Mouse (Mus musculus) layer of hippocampus, postnatal 25 days (tissue): ENCODE results near the gene Arhgef40. TPM values are rescaled to one million over a fixed set of nuclear protein-coding genes. Genes with fewer than 3 reads are reported as not detected.
"Not testable (repeated sequence)": the region's sequence is repeated elsewhere in the genome, so short reads cannot be mapped to it uniquely, and the experiment has no call there.

Experiments used
- DNase-seq, 2 experiments: peaks; one replicate each; pipeline ENCODE4 v3.0.0; 2022; ENCODE audit warnings: mixed read lengths in 2 of 2, low spot score in 1 of 2; ENCODE audit errors: extremely low spot score in 1 of 2
- total RNA-seq, 2 experiments: library from RNA; stranded (reverse); gene quantifications; 2 replicates each; pipeline ENCODE4 v1.2.3; 2021

Arhgef40 gene
- total RNA-seq, 2 experiments from 2014 or later: 27.1 to 40.5 TPM

DNA sequence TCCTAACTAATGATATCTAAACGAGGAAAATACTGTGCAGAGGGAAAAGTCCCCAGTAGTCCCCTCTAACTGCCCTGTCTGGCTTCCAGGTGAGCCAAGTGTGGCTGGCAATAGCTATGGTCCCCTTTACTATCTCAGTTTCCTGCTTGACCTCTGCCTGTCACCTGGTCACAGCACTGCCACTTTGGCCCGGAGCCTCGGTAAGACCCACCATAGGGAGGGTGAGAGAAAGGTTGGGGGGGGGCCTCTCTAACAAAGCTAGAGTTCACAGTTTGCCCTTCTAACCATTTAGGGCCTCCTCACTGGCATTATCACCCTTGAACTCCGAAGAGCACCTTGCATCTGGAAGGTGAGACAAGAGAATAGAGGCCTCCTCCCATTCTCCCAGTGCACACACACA, 33.1 kb downstream of the Arhgef40 start:
- no peak for DNase-seq

DNA sequence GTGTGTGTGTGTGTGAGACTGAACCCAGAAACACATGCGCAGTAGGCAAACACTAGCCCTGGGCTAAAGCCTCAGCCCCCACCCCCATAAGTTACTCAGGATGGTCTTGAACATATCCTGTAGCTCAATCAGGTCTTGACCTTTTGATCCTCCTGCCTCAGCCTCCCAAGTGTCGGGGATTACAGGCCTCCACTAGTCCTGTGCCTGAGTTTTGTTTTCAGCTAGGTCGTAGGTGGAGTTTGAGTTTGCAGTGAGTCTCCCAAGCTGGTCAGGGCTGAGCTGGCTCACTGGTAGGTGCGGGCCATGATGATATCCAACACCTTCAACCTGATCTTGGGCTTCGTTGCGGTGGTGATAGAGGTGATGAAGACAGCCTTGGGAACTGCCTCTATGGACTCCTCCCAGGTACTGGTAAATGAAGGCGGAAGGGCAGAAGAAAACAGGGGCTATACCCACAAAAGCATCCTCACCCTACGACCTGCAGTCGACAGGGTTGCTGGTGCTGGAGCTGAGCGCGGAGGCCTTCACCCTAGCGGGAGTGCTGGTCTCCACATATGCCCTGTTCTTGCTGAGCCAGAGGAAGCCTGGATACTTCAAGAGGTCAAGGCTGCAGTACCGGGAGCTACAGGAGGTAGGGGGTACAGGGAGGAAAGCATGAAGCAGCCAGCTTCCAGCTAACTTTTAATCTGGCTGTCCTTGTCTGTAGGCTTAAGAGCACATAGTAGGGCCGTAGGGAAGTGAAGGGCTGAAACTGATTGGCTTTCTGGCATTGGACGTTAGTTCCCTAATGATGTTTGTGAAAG, 33.9 kb downstream of the Arhgef40 start:
- DNase-seq: no peak

DNA sequence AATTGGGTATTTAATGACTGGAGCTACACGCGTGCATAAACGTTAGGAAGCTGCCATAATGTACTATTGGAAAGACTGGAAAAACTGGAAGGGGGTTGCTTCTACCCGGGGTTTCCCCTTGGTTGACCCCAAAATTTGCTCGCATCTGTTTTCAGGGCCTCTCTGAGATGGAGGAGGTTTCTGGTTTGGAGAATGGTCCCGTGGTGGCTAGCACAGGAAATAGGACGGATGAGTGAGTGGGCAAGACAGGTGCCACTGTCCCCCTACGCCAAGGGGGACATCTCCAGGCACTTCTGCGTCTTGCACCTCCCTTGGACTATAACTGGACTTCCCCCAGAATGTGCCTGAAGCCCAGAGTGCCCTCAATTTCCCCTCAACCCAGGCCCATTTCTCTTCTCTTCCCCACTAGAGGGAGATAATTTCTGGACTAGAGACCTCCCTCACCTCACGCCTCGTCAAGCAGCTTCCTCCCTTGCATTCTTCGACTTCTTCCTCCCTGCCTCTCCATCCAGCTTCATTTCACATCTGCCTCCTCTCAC, 34.6 kb downstream of the Arhgef40 start:
- DNase-seq: no peak

DNA sequence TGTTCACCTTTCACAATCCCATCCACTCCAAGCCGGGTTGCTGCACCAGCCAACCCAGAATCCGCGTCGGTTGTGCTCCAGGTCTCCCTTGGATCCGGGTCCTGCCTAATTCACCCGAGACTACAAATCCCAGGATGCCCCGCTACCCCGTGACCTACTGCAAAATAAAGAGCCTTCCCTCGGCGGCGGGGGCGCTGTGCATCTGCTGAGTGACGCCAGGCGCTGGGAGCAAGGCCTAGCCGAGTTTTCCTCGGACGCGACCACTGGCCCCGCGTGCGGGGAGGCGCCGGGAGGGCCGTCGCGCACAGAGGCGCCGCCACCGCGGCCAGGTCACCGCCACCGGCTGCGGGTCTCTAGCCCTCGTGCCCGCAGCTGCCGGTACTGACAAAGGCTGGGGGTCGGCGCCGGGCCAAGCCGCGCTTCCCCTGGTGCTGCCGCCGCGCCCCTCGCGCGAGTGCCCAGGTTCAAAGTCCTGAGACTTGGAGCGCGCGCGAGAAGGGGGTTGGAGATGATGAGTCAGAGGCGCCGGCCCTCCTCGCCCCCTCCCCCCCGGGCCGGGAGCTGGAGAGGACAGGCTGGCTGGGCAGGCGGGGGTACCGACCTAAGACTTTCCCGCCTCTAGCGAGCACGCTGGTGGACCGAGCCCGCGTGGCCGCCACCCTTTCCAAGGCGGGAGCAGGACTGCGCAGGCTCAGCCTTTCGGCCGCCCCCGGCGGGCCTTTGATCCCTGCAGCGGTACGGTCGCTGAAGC, 35.2 kb downstream of the Arhgef40 start:
- DNase-seq: peak; percentile 94 to 97

DNA sequence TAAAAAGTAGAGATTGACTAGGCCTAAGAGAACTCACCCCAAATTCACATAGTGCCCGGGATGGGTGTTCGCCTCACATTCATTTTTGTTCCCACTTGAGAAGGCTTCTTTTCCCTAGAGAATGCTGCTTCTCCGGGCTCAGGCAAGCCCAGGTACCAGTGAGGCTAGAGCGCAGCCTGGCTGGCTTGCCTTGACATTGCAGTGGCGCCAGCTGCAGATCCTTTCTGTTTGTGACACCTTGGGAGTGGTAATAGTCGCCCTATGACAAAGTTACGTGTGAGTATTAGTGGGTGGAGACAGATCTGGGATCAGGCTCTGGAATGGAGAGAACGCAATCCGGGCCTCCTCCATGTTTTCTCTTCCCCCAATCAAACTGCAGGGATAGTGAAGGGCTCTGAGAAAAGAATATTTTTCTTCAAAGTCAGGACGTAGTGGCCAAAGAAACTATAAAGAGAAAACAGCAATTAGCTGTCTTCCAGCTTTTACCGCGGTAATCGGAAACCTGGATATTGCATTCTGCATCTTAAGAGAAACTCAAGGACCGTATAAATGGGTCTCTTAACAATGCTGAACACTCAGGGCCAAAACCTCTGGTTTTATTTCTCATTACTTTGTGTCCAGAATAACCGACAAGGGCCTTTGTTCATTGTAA, 36.1 kb downstream of the Arhgef40 start, which contains the start of gene Zfp219:
Gene Zfp219 (minus strand): TSS at position 248 of the 652 bp plus-strand sequence.
- DNase-seq: no peak

DNA sequence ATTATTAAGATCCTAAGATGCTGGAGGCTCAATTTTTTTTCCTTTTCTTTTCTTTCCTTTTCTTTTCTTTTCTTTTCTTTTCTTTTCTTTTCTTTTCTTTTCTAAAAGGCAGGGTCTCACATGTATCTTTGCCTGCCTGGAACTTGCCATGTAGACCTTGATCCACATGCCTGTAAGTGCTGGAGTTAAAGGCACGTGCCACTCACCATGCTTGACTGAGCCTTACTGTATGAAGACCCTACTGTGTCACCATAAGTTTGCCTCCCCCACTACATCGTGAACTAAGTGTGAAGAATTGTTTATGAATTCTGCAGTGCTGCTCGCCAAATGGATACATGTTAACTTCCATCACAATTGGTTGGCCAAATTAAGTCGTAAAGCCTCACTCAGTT, 36.6 kb downstream of the Arhgef40 start:
- no peak for DNase-seq

DNA sequence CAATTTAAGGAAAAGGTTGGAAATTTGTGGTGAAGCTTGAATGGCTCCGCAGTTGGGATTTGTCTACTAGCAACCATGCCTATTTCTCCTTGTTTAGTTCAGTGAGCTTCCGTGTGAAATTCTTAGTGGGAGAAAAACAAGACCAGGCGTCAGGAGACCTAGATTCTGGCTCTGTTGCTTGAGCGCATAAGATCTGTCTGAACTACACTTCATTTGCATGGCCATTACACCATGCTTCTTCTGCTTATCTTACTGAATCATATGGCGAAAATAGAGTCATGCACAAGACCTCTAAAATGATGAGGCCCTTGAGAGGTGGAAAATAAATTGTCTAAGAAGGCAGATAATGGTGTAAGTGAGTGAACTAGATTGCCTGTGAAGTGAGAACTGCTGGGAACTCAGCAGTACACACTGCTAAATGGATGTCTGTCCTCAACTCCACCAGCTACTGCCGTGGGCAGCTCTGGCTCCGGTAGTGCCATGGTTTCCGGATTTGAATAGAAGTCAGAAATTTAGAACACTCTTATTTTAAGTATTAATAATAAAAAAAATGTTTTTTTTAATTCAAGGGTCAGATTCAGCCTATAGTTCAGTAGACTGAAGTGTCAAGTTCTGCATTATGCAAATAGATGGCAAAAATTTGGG, 37.2 kb downstream of the Arhgef40 start:
- no peak for DNase-seq

DNA sequence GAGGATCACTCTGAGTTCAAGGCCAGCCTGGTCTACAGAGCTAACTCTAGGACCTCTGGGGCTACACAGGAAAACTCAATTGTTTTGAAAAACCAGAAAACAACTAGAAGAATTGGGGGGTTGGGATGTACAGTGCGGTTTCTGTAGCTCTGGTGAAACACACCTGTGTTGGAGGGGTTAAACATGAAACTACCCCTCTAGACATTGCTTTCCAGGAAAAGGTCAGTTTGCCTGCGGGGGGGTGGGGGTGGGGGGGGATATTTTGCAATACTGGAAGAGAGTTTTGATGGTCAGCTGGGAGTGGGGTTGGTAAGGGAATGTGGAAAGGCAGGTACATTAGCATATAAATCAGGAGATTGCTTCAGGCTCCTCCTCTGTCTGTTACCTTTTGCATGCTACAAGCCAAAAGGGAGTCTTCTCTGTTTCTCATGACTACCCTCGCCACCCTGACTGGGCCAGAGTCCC, 37.8 kb downstream of the Arhgef40 start:
- no peak for DNase-seq

DNA sequence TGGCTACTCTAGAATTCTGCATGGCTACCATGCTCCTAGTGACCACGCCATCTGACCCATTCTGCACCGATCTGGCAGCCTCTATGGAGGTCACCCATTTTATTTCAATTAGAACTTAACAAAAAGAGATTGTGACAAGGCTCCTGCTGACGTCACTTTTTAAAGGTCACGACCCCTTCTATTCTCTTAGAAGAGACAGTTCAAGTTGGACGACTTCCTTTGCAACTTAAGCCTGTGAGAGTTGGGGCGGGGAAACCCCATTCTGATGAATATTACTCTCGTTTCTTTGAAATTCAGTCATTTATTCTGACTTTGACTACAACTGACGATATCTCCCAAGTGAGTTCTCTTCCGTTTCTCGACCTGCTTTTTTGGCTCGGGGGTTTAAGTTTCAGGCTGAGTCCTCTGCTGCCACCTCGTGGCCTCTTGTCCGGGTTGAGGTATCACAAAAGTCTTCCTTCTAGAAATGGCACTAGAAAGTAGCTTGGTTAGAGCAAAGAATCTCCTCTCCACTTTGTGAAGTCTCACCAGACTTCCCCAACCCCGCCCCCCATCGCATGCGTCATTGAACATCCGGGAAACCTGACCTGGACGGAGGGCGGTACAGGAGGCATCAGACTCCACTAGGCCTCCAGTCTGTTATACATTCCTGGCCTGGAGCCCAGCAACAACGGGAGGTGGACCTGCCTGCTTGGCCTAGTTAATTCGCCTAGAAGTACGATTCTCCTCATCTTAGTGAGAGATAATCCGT, 38.4 kb downstream of the Arhgef40 start:
- peak in 1 of 2 experiments; percentile 82 for DNase-seq

DNA sequence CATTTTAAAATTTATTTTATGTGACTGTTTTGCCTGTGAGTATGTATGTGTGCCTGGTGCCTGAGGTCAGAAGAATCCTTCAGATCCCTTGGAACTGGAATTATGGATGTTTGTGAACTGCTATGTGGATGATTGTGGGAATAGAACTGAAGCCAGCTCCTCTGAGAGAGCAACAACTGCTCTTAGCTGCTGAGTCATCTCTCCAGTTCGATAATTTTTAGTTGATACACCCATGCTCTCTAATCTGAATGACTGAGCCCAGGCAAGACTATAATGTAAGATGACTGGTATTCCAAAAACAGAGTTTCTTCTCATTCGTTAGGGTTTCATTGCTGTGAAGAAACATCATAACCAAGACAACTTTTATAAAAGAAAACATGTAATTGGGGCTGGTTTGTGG, 39.6 kb downstream of the Arhgef40 start:
- DNase-seq: no peak

DNA sequence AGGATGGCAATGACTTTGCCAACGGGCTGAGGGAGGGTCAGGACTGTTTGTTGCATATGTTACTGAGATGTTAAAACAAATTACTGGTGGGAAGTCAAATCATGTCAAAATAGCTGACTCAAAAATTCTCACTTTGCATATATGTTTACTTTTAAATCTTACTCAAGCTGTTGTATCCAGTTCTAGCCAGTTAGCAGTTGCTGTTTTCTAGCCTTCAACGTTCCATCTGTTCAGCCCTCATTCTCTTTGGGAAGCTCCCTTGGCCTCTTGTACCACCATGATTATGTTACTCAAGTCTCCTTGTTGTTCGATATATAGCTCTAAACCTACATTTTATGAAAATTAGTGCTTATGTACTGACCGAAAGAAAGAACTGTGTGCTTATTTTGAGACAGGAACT, 41.8 kb downstream of the Arhgef40 start:
- DNase-seq: no peak

DNA sequence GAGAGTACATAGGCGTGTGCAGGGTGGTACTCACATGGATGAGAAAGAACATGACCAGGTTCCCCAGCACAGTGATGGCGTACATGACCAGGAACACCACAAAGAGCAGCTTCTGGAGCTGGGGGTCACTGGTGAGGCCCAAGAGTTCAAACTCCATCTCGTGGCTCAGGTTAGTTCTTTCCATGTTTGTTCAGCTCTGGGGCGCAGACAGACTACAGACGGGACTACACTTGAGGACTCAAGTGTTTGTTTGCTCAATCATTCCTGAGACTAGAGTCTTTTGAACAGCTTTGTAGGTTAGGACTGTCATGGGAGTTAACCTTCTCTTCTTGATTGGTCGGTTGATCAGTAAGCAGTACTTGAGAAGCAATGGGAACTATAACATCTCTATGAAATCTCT, 51.4 kb downstream of the Arhgef40 start:
- no peak for DNase-seq

DNA sequence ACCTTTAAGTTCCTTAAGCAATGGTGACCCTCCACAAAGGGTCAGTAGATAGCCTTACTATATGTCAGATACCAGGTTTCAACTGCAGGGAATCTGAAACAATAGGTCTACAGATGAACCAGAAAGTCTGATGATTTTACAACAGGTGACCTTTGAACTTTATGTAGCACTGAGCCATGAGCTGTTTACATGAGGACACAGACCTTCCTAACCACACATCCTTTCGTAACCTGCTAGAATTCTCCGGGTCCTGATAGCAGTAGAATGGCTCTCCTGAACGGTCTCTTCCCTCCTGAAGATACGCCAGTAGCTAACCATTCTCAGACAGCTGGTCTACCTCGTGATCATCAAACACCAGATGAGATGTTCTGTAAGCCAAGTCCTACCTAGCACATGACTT, 54.8 kb downstream of the Arhgef40 start:
- DNase-seq: no peak

DNA sequence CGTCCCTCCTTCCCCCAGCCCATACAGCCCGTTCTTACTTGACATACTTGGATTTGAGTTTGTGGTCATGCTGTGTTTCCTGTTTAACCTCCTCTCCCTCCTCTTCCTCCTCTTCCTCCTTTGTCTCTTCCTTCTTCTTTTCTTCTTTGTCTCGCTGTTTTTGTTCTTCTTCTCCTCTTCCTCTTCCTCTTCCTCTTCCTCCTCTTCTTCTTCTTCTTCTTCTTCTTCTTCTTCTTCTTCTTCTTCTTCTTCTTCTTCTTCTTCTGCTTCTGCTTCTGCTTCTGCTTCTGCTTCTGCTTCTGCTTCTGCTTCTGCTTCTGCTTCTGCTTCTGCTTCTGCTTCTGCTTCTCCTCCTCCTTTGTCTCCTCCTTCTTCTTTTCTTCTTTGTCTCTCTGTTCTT, 57.8 kb downstream of the Arhgef40 start, which contains the start of gene Olfr221:
Gene Olfr221 (minus strand): TSS at position 101 of the 400 bp plus-strand sequence.
- DNase-seq: not testable (repeated sequence)

DNA sequence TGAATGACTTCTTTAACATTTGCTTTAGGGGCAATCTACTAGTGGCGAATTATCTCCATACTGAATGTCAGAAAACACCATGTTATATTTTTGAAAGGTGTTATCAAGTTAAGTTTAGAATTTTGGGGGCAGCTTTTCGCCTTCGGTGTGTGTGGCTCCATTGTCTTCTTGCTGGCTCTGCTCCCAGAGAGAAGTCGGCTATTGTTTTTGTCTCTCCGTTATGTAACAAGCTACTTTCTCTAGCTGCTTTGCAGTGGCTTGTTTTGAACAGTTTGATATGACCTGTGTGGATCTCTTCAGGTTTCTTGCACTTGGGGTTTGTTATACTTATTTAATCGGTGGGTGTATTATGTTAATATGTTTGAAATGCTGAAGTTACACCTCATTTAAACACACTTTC, 58.9 kb downstream of the Arhgef40 start:
- no peak for DNase-seq

DNA sequence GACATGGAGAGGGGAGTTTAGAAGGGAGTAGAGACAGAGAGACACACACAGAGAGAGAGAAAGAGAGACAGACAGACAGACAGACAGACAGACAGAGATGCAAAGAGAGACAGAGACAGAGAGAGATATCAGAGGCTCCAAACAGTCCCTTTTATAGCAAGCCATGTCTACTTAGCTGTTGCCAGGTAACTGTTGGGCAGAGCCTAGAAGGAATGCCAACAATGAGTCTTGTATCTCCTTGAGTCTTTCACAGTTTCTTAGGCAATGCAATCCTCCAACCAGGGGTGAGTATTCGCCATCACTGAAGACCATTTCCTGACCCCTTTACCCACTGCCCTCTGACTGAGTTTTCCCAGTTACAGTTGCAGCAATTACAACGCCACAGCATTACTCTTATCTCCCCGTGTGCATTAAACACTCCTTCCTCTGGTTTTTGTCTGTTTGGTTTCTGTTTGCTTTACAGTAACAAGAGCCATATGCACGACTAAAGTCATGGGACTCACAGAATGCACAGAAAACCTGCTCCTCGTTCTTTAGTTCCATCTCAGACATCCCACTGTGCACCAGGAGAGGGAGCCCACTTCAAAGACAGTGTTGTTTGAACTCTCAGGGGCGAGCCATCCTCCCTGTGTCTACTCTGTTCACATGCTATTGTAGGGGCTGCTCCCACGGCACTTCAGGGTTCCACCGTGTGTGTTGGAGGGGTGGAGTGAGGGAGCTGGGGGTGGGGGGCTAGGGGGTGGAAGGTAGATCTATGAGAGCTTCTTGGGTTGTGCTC, 60.6 kb downstream of the Arhgef40 start:
- peak in 1 of 2 experiments; percentile 27 for DNase-seq

DNA sequence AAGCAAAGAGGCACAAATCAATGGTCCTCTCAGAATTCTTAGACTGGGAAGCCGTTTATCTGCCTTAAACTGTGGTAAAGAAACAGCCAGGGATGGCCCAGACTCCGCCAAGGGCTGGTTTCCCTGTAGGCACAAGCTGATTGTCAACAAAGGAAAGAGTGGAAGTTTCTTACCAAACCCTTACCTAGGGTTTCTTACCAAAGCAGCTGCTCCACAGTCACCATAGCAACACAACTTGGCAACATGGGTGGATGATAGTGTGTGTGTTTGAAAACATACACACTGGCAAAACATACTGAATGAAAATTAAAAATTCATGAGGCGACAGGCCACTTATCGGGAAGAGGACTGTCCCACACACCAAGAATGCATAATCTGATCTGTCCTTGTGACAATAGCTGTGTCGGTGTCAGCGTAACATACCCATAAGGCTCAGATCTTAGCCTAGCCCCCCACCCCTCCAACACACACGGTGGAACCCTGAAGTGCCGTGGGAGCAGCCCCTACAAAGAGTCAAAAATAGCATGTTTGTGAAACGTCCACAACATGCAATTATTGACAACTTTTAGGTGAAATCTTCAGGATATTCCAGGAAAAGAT, 61.5 kb downstream of the Arhgef40 start:
- DNase-seq: no peak

DNA sequence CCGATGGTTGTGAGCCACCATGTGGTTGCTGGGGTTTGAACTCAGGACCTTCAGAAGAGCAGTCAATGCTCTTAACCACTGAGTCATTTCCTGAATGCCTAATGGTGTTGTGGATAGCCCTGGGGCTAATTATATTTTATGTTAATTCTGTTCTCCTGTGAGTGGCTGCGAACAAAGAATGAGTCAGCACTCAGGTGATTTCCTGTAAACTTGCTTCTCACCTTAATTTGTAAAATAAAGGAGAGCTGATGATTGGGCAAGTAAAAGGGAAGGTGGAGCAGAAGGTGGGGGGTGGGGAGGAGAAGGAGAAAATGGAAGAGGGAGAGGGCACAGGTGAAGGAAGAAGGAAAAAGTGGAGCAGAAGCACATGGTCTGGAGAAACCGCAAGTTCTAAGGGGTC, 68.2 kb downstream of the Arhgef40 start:
- not testable (repeated sequence) for DNase-seq
